Mouse (Mus musculus): ENCODE data around the gene Actl10.

Gene Actl10

DNA sequence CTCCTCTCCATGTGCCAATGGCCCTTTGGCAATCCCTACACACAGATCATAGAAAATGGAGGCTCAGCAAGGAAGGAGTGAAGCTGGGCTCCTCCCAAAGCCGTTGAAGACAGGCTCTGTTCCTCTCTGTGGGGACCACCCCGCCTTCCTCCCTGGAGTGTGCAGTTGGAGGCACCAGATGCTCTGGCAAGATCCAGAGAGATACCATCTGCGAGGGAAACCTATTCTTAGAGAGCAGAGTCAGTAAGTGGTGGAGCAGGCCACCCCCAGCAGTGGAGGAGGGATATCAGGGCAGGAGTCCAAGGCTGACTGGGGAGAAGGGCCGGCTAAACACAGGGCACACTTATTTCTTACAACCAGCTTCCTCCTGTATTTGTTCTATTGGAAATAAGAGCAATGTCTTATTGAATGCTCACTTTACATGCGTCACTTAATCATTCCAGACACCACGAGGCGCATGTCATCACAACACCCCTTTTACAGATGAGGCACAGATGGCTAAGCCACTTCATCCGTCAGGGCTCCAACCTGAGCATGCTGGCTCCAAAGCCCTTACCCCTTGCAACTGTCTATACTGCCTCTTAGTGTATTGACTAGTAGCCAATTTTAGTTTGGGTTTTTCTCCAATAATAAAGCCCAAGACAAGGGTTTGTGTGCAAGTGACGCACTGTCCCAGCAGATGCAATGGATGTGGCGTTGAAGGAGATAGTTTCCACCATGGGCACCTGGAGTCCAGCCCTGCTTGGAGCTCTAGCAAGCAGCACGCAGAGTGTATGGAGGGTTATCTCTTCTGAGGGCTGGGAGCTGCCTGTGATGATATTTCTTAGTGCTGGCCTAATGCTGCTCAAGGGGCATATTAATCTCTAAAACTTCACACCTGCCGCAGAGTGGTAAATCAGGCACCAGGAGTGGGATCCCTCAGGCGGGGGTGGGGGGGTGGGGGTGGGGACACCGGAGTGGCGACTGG is 32.6 kb downstream of the Actl10 start:
- ChIA-PET POLR2A (interaction anchor here in 3 of 4 experiments (0.8 to 4.9 kb wide), 15 partner anchors 9 to 157 kb away, joined by 3 to 41 read pairs (median 5); partner anchors contain the start of genes Pxmp4 (in 2 of the 3), E2f1 (in 1 of the 3) and Necab3 (in 1 of the 3)), CTCF (interaction anchor here (0.5 to 4.8 kb wide), 13 partner anchors 8 to 182 kb away, joined by 3 to 21 read pairs (median 3); partner anchors contain the start of genes Actl10 (in 3 of the 4), 4930519P11Rik (in 1 of the 4) and Zfp341 (in 1 of the 4))

DNA sequence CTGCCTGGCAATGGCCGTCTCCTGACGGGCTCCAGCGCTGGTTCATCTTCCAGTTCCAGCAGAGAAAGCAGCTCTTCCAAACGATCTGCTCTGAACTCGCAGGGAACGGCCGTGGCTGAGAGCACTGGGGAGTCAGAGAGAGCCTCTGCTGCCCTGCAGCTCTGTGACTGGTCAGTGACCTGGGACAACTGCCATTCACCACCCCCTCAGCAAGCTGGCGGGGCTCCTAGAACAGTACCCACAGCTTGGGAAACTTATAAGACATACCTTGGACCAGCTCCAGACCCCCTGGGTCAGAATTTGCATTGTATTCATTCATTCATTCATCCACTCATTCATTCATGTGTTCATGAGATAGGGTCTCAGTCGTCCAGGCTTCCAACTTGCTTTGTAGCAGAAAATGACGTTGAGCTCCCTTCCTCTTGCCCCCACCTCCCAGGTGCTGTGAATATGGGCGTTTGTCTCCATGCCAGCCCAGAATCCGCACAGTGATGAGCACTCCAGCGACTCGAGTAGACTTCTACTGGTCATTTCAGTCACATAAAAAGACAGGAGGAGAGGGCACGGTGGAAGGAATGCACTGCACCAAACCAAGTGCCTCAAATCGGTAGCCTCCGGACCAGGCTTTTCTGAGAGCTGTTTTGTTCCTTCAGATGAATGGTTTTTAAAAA is 33.5 kb downstream of the Actl10 start:
- CTCF ChIA-PET, result interaction anchor here (0.5 to 2.0 kb wide), 12 partner anchors 12 to 92 kb away, joined by 3 to 11 read pairs (median 4); partner anchors contain the start of genes Actl10 (in 3 of the 4), 4930519P11Rik (in 1 of the 4), E2f1 (in 1 of the 4) and Zfp341 (in 1 of the 4)

DNA sequence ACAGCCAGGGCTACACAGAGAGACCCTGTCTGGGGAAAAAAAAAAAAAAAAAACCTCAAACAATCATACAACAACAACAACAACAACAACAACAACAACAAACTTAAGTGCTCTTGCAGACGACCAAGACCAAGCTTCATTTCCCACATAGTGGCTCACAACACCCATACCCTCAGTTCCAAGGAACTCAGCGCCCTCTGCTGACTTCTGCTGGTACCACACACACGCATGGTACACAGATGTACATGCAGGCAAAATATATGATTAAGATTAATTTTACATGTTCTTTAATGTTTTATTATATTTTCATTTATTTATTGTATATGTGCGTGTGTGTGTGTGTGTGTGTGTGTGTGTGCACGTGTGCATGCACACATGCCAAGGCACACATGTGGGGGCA is 34.8 kb downstream of the Actl10 start:
- POLR2A ChIA-PET, result interaction anchor here (0.6 to 3.6 kb wide), 25 partner anchors 7 to 179 kb away, joined by 3 to 15 read pairs (median 5); partner anchors contain the start of genes Pxmp4 (in 2 of the 4), 1700003F12Rik (in 1 of the 4), Actl10 (in 1 of the 4) and E2f1 (in 1 of the 4)

More for the DNA sequence above, 33.5 kb downstream of the Actl10 start:
- POLR2A ChIA-PET, result interaction anchor here in 3 of 4 experiments (0.6 to 3.6 kb wide), 18 partner anchors 9 to 206 kb away, joined by 3 to 14 read pairs (median 6); partner anchors contain the start of genes Pxmp4 (in 2 of the 3), Actl10 (in 1 of the 3), Necab3 (in 1 of the 3) and Raly (in 1 of the 3)

DNA sequence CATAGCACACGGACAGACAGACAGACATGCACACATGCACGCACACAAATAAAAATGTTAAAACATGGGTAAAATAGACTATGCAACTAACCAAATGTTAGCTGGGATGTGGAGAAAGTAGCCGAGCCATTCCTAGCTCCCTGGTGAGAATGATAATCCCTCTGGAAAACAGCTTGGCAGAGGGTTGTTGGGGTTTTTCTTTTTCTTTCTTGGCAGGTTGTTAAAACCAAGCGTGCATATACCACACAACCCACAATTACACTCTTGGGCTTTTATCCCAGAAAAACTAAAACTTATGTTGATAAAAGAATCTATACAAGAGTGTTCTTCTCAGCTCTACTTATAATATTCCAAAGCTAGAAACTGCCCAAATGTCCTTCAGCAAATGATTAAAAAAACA is 37.5 kb downstream of the Actl10 start:
- POLR2A ChIA-PET, result interaction anchor here in 3 of 4 experiments (0.6 to 2.6 kb wide), 10 partner anchors 10 to 49 kb away, joined by 3 to 9 read pairs (median 4); partner anchors contain the start of genes 4930519P11Rik (in 1 of the 3), Pxmp4 (in 1 of the 3) and Zfp341 (in 1 of the 3)
- CTCF ChIA-PET, result interaction anchor here in 2 of 4 experiments (0.7 to 1.0 kb wide), 2 partner anchors 14 to 1562 kb away, joined by 3 read pairs; partner anchors contain the start of gene Pxmp4 (in 1 of the 2)

More for the DNA sequence above, 34.8 kb downstream of the Actl10 start:
- CTCF ChIA-PET, result interaction anchor here (0.5 to 2.3 kb wide), 92 partner anchors 9 to 1950 kb away, joined by 3 to 27 read pairs (median 4); partner anchors contain the start of genes Pxmp4 (in 4 of the 4), Actl10 (in 3 of the 4), 4930519P11Rik (in 2 of the 4) and Cbfa2t2 (in 2 of the 4)

DNA sequence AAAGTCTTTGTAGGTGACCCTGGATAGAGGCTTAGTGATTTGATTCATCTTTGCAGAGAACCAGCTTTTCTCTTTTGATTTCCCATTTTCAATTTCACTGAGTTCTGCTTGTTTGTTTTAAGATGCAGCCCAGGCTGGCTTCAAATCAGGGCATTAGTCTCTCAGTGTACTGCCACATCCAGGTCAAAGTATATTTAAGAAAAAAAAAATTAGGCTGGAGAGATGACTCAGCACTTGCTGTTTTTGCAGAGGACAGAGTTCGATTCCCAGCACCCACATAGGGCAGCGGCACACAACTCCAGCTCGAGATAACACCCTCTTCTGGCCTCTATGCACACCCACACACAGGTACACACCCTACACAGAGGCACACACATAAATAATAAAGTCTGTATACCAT is 39.7 kb downstream of the Actl10 start:
- CTCF ChIA-PET, result interaction anchor here in 3 of 4 experiments (0.5 to 3.2 kb wide), 6 partner anchors 9 to 737 kb away, joined by 3 to 40 read pairs (median 4); partner anchors contain the start of gene Pxmp4 (in 1 of the 3)
- POLR2A ChIA-PET, result interaction anchor here in 2 of 4 experiments (0.6 to 1.8 kb wide), 10 partner anchors 9 to 164 kb away, joined by 3 to 7 read pairs (median 3); partner anchors contain the start of gene Pxmp4 (in 1 of the 2)

DNA sequence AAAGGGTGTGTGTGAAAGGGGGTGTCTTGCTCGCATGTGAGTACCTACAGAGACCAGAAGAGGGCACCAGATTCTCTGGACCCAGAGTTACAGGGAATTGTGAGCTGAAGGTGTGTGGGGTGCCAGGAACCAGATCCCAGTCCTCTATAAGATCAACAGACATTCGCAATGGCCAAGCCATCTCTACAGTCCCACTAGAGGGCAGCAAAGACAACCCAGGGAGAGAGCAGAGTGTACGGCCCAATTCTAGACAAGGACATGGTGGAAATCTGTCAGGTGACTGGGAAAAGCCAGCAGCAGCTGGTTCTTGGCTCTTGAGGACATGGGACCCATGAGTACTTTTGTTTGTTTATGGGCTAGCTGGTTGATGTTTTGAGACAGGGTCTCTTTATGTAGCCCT is 41.4 kb downstream of the Actl10 start:
- CTCF ChIA-PET, result interaction anchor here (0.6 to 3.2 kb wide), 50 partner anchors 8 to 324 kb away, joined by 3 to 40 read pairs (median 3); partner anchors contain the start of genes 4930519P11Rik (in 4 of the 4), Pxmp4 (in 4 of the 4), Zfp341 (in 4 of the 4) and Actl10 (in 1 of the 4)
- POLR2A ChIA-PET, result interaction anchor here (0.7 to 4.8 kb wide), 40 partner anchors 8 to 220 kb away, joined by 3 to 48 read pairs (median 4); partner anchors contain the start of genes 4930519P11Rik (in 4 of the 4), Zfp341 (in 4 of the 4), Pxmp4 (in 3 of the 4) and Cdk5rap1 (in 1 of the 4)

DNA sequence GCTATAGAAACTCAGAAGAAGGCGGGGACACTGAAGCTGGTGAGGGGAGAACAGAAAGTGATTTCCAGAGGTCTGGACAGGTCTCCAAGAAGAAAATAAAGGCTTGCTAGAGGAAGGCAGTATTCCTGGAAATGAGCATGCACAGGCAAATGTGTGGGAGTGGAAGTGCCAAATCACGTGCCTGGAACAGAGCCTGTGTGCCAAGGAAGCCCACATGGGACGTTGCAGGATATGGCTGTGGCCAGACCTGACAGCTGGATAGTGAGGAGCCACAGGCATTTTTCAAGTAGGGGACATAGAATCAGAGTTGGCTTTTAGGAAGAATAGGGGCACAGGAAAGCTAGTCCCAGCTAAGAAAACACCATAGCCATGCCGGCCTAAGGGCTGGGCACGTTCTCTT is 44.2 kb downstream of the Actl10 start:
- POLR2A ChIA-PET, result interaction anchor here (0.7 to 4.8 kb wide), 8 partner anchors 7 to 470 kb away, joined by 3 to 48 read pairs (median 4); partner anchors contain the start of genes Pxmp4 (in 2 of the 4), 4930519P11Rik (in 1 of the 4) and Zfp341 (in 1 of the 4)
- CTCF ChIA-PET, result interaction anchor here in 3 of 4 experiments (0.6 to 1.5 kb wide), 4 partner anchors 9 to 20 kb away, joined by 3 to 5 read pairs (median 4); no protein-coding TSS in a partner anchor

DNA sequence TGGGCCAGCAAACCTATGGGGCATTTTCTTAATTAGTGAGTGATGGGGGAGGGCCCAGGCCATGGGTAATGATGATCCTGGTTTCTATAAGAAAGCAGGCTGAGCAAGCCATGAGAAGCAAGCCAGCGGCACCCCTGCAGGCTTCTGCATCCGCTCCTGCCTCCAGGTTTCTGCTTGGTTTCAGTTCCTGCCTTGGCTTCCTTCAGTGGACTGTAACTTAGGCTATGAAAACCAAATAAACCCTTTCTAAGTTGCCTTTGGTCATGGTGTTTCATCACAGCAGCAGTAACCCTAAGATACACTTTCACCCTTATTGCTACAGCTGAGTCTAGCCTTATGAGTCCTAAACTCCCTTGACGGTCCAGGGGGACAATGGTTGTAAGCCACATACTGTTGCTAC is 45.8 kb downstream of the Actl10 start:
- ChIA-PET POLR2A (interaction anchor here in 1 of 4 experiments (0.6 kb wide), 2 partner anchors 14 to 15 kb away, joined by 3 read pairs; partner anchors contain the start of genes 4930519P11Rik and Zfp341), CTCF (interaction anchor here in 1 of 4 experiments (0.7 kb wide), 2 partner anchors 12 to 16 kb away, joined by 4 to 7 read pairs; partner anchors contain the start of genes 4930519P11Rik and Zfp341)

DNA sequence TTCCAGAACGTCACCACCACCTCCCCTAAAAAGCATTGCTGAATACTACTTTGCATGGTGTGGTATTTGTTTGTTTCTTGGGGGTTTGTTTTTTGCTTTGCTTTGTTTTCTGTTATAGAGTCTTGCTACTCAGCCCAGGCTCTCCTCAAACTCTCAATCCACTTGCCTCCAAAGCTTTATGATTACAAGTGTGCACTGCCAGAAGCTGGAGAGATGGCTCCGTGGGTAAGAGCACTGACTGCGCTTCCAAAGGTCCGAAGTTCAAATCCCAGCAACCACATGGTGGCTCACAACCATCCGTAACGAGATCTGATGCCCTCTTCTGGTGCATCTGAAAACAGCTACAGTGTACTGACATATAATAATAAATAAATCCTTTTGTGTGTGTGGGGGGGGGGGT is 49.0 kb downstream of the Actl10 start:
- ChIA-PET CTCF (interaction anchor here in 2 of 4 experiments (0.6 to 1.0 kb wide), 8 partner anchors 13 to 887 kb away, joined by 3 to 10 read pairs (median 4); partner anchors contain the start of genes 4930519P11Rik (in 1 of the 2) and Zfp341 (in 1 of the 2)), POLR2A (interaction anchor here in 3 of 4 experiments (0.7 to 5.5 kb wide), 7 partner anchors 8 to 146 kb away, joined by 3 to 148 read pairs (median 5); partner anchors contain the start of genes 4930519P11Rik (in 3 of the 3) and Zfp341 (in 3 of the 3))

DNA sequence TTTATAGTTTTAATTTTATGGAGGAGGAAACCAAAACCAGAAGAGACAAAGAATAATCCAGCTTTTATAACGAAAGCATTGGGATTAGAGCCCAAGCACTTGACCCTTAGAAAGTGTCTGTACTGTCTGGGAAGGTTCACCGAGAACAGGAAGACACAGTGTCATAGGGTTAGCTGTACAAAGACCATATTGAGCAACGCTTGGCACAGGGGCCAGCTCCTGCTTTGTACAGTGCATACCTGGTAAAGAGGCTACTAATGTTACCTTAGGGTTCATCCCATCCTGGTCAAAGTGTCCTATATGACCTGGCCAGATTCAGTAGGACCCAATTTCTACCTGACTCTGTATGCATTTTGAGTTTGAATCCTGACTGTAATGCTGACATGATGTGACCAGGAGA is 49.7 kb downstream of the Actl10 start:
- CTCF ChIA-PET, result interaction anchor here in 3 of 4 experiments (0.6 to 4.8 kb wide), 6 partner anchors 9 to 112 kb away, joined by 3 to 58 read pairs (median 5); partner anchors contain the start of genes 4930519P11Rik (in 1 of the 3) and Zfp341 (in 1 of the 3)
- POLR2A ChIA-PET, result interaction anchor here in 3 of 4 experiments (0.8 to 5.5 kb wide), 7 partner anchors 8 to 126 kb away, joined by 3 to 148 read pairs (median 5); partner anchors contain the start of genes 4930519P11Rik (in 3 of the 3), Zfp341 (in 3 of the 3) and Necab3 (in 1 of the 3)

Measured in embryonic stem cell, embryonic (primary cell).